Mouse (Mus musculus): ENCODE measurements around the gene Pex6.

Gene Pex6

GRCm38 (mm10) chr17:46701489-46701888 lies 9.8 kb upstream of the Pex6 start:
- no peak for DNase-seq

- no peak for DNase-seq
These were observed 9.2 kb upstream of the Pex6 start for GRCm38 (mm10) chr17:46702100-46702499.

GRCm38 (mm10) chr17:46702506-46702905 lies 8.8 kb upstream of the Pex6 start:
- no peak for DNase-seq

- DNase-seq, result no peak
These were observed 7.0 kb upstream of the Pex6 start for GRCm38 (mm10) chr17:46703971-46704886.

- peak; percentile 95 for DNase-seq
These were observed 6.1 kb upstream of the Pex6 start, which contains the start of gene Ppp2r5d for GRCm38 (mm10) chr17:46704887-46705835. Gene Ppp2r5d, minus strand, starts transcription at chr17:46705111.

GRCm38 (mm10) chr17:46706375-46707089 lies 4.7 kb upstream of the Pex6 start:
- DNase-seq, result no peak

GRCm38 (mm10) chr17:46711612-46712271 lies 479 bp downstream of the Pex6 start:
- DNase-seq, result no peak

- no peak for DNase-seq
These were observed 1.2 kb downstream of the Pex6 start for GRCm38 (mm10) chr17:46712442-46712841.

- no peak for DNase-seq
These were observed 2.6 kb downstream of the Pex6 start for GRCm38 (mm10) chr17:46713849-46714248.

GRCm38 (mm10) chr17:46714756-46715481 lies 3.7 kb downstream of the Pex6 start:
- no peak for DNase-seq

- no peak for DNase-seq
These were observed 9.8 kb downstream of the Pex6 start for GRCm38 (mm10) chr17:46721077-46721476.

- DNase-seq, result no peak
These were observed 13.3 kb downstream of the Pex6 start for GRCm38 (mm10) chr17:46724477-46725084.

- no peak for DNase-seq
These were observed 14.0 kb downstream of the Pex6 start for GRCm38 (mm10) chr17:46725273-46725672.

- peak; percentile 78 for DNase-seq
These were observed 14.7 kb downstream of the Pex6 start for GRCm38 (mm10) chr17:46725731-46726645.

GRCm38 (mm10) chr17:46727271-46727670 lies 16.0 kb downstream of the Pex6 start:
- no peak for DNase-seq

GRCm38 (mm10) chr17:46728021-46728420 lies 16.8 kb downstream of the Pex6 start:
- DNase-seq, result no peak

GRCm38 (mm10) chr17:46728496-46728895 lies 17.2 kb downstream of the Pex6 start:
- no peak for DNase-seq

GRCm38 (mm10) chr17:46728904-46729318 lies 17.6 kb downstream of the Pex6 start, which contains the start of gene Gnmt:
Gene Gnmt, minus strand, starts transcription at chr17:46729168.
- DNase-seq, result peak; percentile 85

GRCm38 (mm10) chr17:46734055-46734454 lies 22.8 kb downstream of the Pex6 start:
- DNase-seq, result no peak

GRCm38 (mm10) chr17:46735287-46735686 lies 24.0 kb downstream of the Pex6 start:
- no peak for DNase-seq

Measured in cerebellum, adult 11 months (tissue).